Mouse (Mus musculus): ENCODE data around the gene Tapbpl. TPM values are rescaled to one million over a fixed set of nuclear protein-coding genes. Genes with fewer than 3 reads are reported as not detected.

Tapbpl gene
- total RNA-seq, 1 experiment: 4.2 TPM

- TF ChIP-seq ZNF384 (IDR thresholded peaks at IDR 0.05; ENCODE audit: low read depth, low read length): no peak
- no peak for TF ChIP-seq HCFC1 (IDR thresholded peaks at IDR 0.05; ENCODE audit: borderline replicate concordance, insufficient read depth, low read length)
- no peak for TF ChIP-seq CHD2 (IDR thresholded peaks at IDR 0.05; ENCODE audit: low read depth, low read length)
- TF ChIP-seq MAFK (IDR thresholded peaks at IDR 0.05; ENCODE audit: insufficient read depth, low read depth, low read length): no peak
- peak; percentile 34; the same call in 1 of the 2 replicates for TF ChIP-seq ZC3H11A (IDR thresholded peaks at IDR 0.05; ENCODE audit: borderline replicate concordance, low read depth, low read length)
- in situ Hi-C loops (cut with MboI; ENCODE audit: low sequenced_read_pairs in 2 of 2, unreplicated experiment in 2 of 2): no loop called here
- H3K9me3 ChIP-seq (ENCODE audit: control insufficient read depth, insufficient read depth, low read depth, low read length): no peaks in the 10 kb centered on the region
- H3K27ac ChIP-seq (ENCODE audit: insufficient read depth, low read depth, low read length, poor library complexity, severe bottlenecking): no peak overlapping the region
- peaks cover 3 to 5% of the 10 kb centered on the region in 2 experiments; a peak in 1 of 4 replicates for H3K4me1 ChIP-seq (ENCODE audit: control insufficient read depth in 2 of 2, insufficient read depth in 2 of 2, low read length in 2 of 2, poor library complexity in 1 of 2)
- no peak overlapping the region for H3K9ac ChIP-seq (ENCODE audit: insufficient read depth, low read depth, low read length, poor library complexity, severe bottlenecking)
- H3K36me3 ChIP-seq (ENCODE audit: control insufficient read depth, insufficient read depth, low read length, poor library complexity, severe bottlenecking): peaks cover 5% of the 10 kb centered on the region; the same call in 1 of the 2 replicates
- peak; percentile 66 for DNase-seq (ENCODE audit: low read depth, low spot score)
- no peak overlapping the region for H3K4me3 ChIP-seq (ENCODE audit: insufficient read depth in 1 of 2, low read depth in 1 of 2, low read length in 2 of 2, poor library complexity in 1 of 2, severe bottlenecking in 1 of 2)
These were observed 12.7 kb downstream of the Tapbpl start for GRCm38 (mm10) chr6:125218963-125219362.

GRCm38 (mm10) chr6:125217899-125218298, 13.8 kb downstream of the Tapbpl start:
- Histone ChIP-seq H3K9me3 (ENCODE audit: control insufficient read depth, insufficient read depth, low read depth, low read length) (no peaks in the 10 kb centered on the region), H3K4me1 (ENCODE audit: control insufficient read depth in 2 of 2, insufficient read depth in 2 of 2, low read length in 2 of 2, poor library complexity in 1 of 2) (peaks cover 3 to 5% of the 10 kb centered on the region in 2 experiments; a peak in 1 of 4 replicates), H3K27ac (ENCODE audit: insufficient read depth, low read depth, low read length, poor library complexity, severe bottlenecking) (no peak overlapping the region), H3K9ac (ENCODE audit: insufficient read depth, low read depth, low read length, poor library complexity, severe bottlenecking) (no peak overlapping the region), H3K36me3 (ENCODE audit: control insufficient read depth, insufficient read depth, low read length, poor library complexity, severe bottlenecking) (peaks cover 5% of the 10 kb centered on the region; the same call in 1 of the 2 replicates), H3K4me3 (ENCODE audit: insufficient read depth in 1 of 2, low read depth in 1 of 2, low read length in 2 of 2, poor library complexity in 1 of 2, severe bottlenecking in 1 of 2) (no peak overlapping the region)
- TF ChIP-seq MAFK (IDR thresholded peaks at IDR 0.05; ENCODE audit: insufficient read depth, low read depth, low read length) (no peak), ZC3H11A (IDR thresholded peaks at IDR 0.05; ENCODE audit: borderline replicate concordance, low read depth, low read length) (no peak), HCFC1 (IDR thresholded peaks at IDR 0.05; ENCODE audit: borderline replicate concordance, insufficient read depth, low read length) (no peak), ZNF384 (IDR thresholded peaks at IDR 0.05; ENCODE audit: low read depth, low read length) (no peak), CHD2 (IDR thresholded peaks at IDR 0.05; ENCODE audit: low read depth, low read length) (no peak)
- DNase-seq (ENCODE audit: low read depth, low spot score): no peak
- in situ Hi-C loops (cut with MboI; ENCODE audit: low sequenced_read_pairs in 2 of 2, unreplicated experiment in 2 of 2): no loop called here

GRCm38 (mm10) chr6:125216898-125217297, 14.8 kb downstream of the Tapbpl start:
- no peak for DNase-seq (ENCODE audit: low read depth, low spot score)
- Histone ChIP-seq H3K4me1 (ENCODE audit: control insufficient read depth in 2 of 2, insufficient read depth in 2 of 2, low read length in 2 of 2, poor library complexity in 1 of 2) (peaks cover 3 to 5% of the 10 kb centered on the region in 2 experiments; a peak in 1 of 4 replicates), H3K9ac (ENCODE audit: insufficient read depth, low read depth, low read length, poor library complexity, severe bottlenecking) (no peak overlapping the region), H3K27ac (ENCODE audit: insufficient read depth, low read depth, low read length, poor library complexity, severe bottlenecking) (no peak overlapping the region), H3K4me3 (ENCODE audit: insufficient read depth in 1 of 2, low read depth in 1 of 2, low read length in 2 of 2, poor library complexity in 1 of 2, severe bottlenecking in 1 of 2) (no peak overlapping the region), H3K9me3 (ENCODE audit: control insufficient read depth, insufficient read depth, low read depth, low read length) (no peaks in the 10 kb centered on the region), H3K36me3 (ENCODE audit: control insufficient read depth, insufficient read depth, low read length, poor library complexity, severe bottlenecking) (peaks cover 5% of the 10 kb centered on the region; the same call in 1 of the 2 replicates)
- TF ChIP-seq ZNF384 (IDR thresholded peaks at IDR 0.05; ENCODE audit: low read depth, low read length) (no peak), CHD2 (IDR thresholded peaks at IDR 0.05; ENCODE audit: low read depth, low read length) (no peak), HCFC1 (IDR thresholded peaks at IDR 0.05; ENCODE audit: borderline replicate concordance, insufficient read depth, low read length) (no peak), ZC3H11A (IDR thresholded peaks at IDR 0.05; ENCODE audit: borderline replicate concordance, low read depth, low read length) (no peak), MAFK (IDR thresholded peaks at IDR 0.05; ENCODE audit: insufficient read depth, low read depth, low read length) (no peak)
- in situ Hi-C loops (cut with MboI; ENCODE audit: low sequenced_read_pairs in 2 of 2, unreplicated experiment in 2 of 2): no loop called here

GRCm38 (mm10) chr6:125215148-125215954, 16.3 kb downstream of the Tapbpl start, which contains the start of gene Vamp1:
Vamp1 (plus strand) TSS chr6:125215551.
- in situ Hi-C loops (cut with MboI; ENCODE audit: low sequenced_read_pairs in 2 of 2, unreplicated experiment in 2 of 2): no loop called here
- TF ChIP-seq ZC3H11A (IDR thresholded peaks at IDR 0.05; ENCODE audit: borderline replicate concordance, low read depth, low read length): no peak
- no peak for TF ChIP-seq CHD2 (IDR thresholded peaks at IDR 0.05; ENCODE audit: low read depth, low read length)
- peak; percentile 85; the same call in 1 of the 2 replicates for TF ChIP-seq HCFC1 (IDR thresholded peaks at IDR 0.05; ENCODE audit: borderline replicate concordance, insufficient read depth, low read length)
- Histone ChIP-seq H3K27ac (ENCODE audit: insufficient read depth, low read depth, low read length, poor library complexity, severe bottlenecking) (no peak within 1 kb of the TSS), H3K9me3 (ENCODE audit: control insufficient read depth, insufficient read depth, low read depth, low read length) (no peaks in the 10 kb centered on the region), H3K4me1 (ENCODE audit: control insufficient read depth in 2 of 2, insufficient read depth in 2 of 2, low read length in 2 of 2, poor library complexity in 1 of 2) (peaks cover 3 to 5% of the 10 kb centered on the region in 2 experiments; a peak in 1 of 4 replicates), H3K36me3 (ENCODE audit: control insufficient read depth, insufficient read depth, low read length, poor library complexity, severe bottlenecking) (peaks cover 5% of the 10 kb centered on the region; the same call in 1 of the 2 replicates), H3K4me3 (ENCODE audit: insufficient read depth in 1 of 2, low read depth in 1 of 2, low read length in 2 of 2, poor library complexity in 1 of 2, severe bottlenecking in 1 of 2) (peak within 1 kb of the TSS; percentile 67 to 82), H3K9ac (ENCODE audit: insufficient read depth, low read depth, low read length, poor library complexity, severe bottlenecking) (peak within 1 kb of the TSS; percentile 82)
- peak; percentile 98 for DNase-seq (ENCODE audit: low read depth, low spot score)
